Mouse (Mus musculus): Measurements from ENCODE around the gene Stx8. TPM values are rescaled to one million over a fixed set of nuclear protein-coding genes. Genes with fewer than 3 reads are reported as not detected.

The Stx8 gene
- polyA plus RNA-seq, 1 experiment from 2014 or later: 71.0 TPM

- ATAC-seq (ENCODE audit: low FRiP score, low TSS enrichment): no peak
- Histone ChIP-seq H3K4me3 (ENCODE audit: low read depth, low read length) (no peak overlapping the region), H3K4me1 (replicated peaks; ENCODE audit: control insufficient read depth, insufficient read depth) (no peaks in the 10 kb centered on the region; the same call in 1 of the 2 replicates), H3K27ac (replicated peaks) (no peak overlapping the region), H3K9ac (ENCODE audit: low read length) (no peak overlapping the region), H3K27me3 (ENCODE audit: control insufficient read depth, insufficient read depth, low read length) (no peaks in the 10 kb centered on the region), H3K4me2 (replicated peaks; ENCODE audit: low read depth) (no peak overlapping the region), H3K36me3 (ENCODE audit: control insufficient read depth, insufficient read depth, low read length) (no peaks in the 10 kb centered on the region; the same call in 1 of the 2 replicates), H3K9me3 (ENCODE audit: control insufficient read depth, low read length) (no peaks in the 10 kb centered on the region)
- DNase-seq (ENCODE audit: low spot score): no peak
- 40% methylated on average over 6 of the region's 6 CpGs for WGBS
- TF ChIP-seq CTCF (IDR thresholded peaks at IDR 0.05; ENCODE audit: low read depth) (peak; percentile 32), EP300 (optimal IDR thresholded peaks at IDR 0.05) (no peak)
Measured at GRCm38 (mm10) chr11:68007645-68008044, 41.7 kb downstream of the Stx8 start.

GRCm38 (mm10) chr11:68009377-68009776 lies 43.4 kb downstream of the Stx8 start:
- Histone ChIP-seq H3K27ac (replicated peaks) (no peak overlapping the region), H3K9ac (ENCODE audit: low read length) (no peak overlapping the region), H3K36me3 (ENCODE audit: control insufficient read depth, insufficient read depth, low read length) (no peaks in the 10 kb centered on the region; the same call in 1 of the 2 replicates), H3K9me3 (ENCODE audit: control insufficient read depth, low read length) (no peaks in the 10 kb centered on the region), H3K4me1 (replicated peaks; ENCODE audit: control insufficient read depth, insufficient read depth) (no peaks in the 10 kb centered on the region; the same call in 1 of the 2 replicates), H3K4me2 (replicated peaks; ENCODE audit: low read depth) (no peak overlapping the region), H3K27me3 (ENCODE audit: control insufficient read depth, insufficient read depth, low read length) (no peaks in the 10 kb centered on the region), H3K4me3 (ENCODE audit: low read depth, low read length) (no peak overlapping the region)
- DNase-seq (ENCODE audit: low spot score) (no peak), ATAC-seq (ENCODE audit: low FRiP score, low TSS enrichment) (no peak)
- WGBS: 52% methylated on average over 5 of the region's 5 CpGs
- TF ChIP-seq EP300 (optimal IDR thresholded peaks at IDR 0.05): no peak
- no peak for TF ChIP-seq CTCF (IDR thresholded peaks at IDR 0.05; ENCODE audit: low read depth)

GRCm38 (mm10) chr11:68012207-68012606 lies 46.2 kb downstream of the Stx8 start:
- DNase-seq (ENCODE audit: low spot score): no peak
- 77% methylated on average over 7 of the region's 7 CpGs for WGBS
- Histone ChIP-seq H3K27ac (replicated peaks) (no peak overlapping the region), H3K36me3 (ENCODE audit: control insufficient read depth, insufficient read depth, low read length) (no peaks in the 10 kb centered on the region; the same call in 1 of the 2 replicates), H3K4me1 (replicated peaks; ENCODE audit: control insufficient read depth, insufficient read depth) (no peaks in the 10 kb centered on the region), H3K4me3 (ENCODE audit: low read depth, low read length) (no peak overlapping the region), H3K27me3 (ENCODE audit: control insufficient read depth, insufficient read depth, low read length) (no peaks in the 10 kb centered on the region), H3K4me2 (replicated peaks; ENCODE audit: low read depth) (no peak overlapping the region), H3K9me3 (ENCODE audit: control insufficient read depth, low read length) (no peaks in the 10 kb centered on the region), H3K9ac (ENCODE audit: low read length) (no peak overlapping the region)
- no peak for TF ChIP-seq CTCF (IDR thresholded peaks at IDR 0.05; ENCODE audit: low read depth)
- no peak for TF ChIP-seq EP300 (optimal IDR thresholded peaks at IDR 0.05)
- no peak for ATAC-seq (ENCODE audit: low FRiP score, low TSS enrichment)

- no peak for ATAC-seq (ENCODE audit: low FRiP score, low TSS enrichment)
- TF ChIP-seq EP300 (optimal IDR thresholded peaks at IDR 0.05) (no peak), CTCF (IDR thresholded peaks at IDR 0.05; ENCODE audit: low read depth) (no peak)
- Histone ChIP-seq H3K4me2 (replicated peaks; ENCODE audit: low read depth) (no peak overlapping the region), H3K4me3 (ENCODE audit: low read depth, low read length) (no peak overlapping the region), H3K27me3 (ENCODE audit: control insufficient read depth, insufficient read depth, low read length) (no peaks in the 10 kb centered on the region), H3K27ac (replicated peaks) (no peak overlapping the region), H3K9me3 (ENCODE audit: control insufficient read depth, low read length) (no peaks in the 10 kb centered on the region), H3K9ac (ENCODE audit: low read length) (no peak overlapping the region), H3K4me1 (replicated peaks; ENCODE audit: control insufficient read depth, insufficient read depth) (no peaks in the 10 kb centered on the region), H3K36me3 (ENCODE audit: control insufficient read depth, insufficient read depth, low read length) (no peaks in the 10 kb centered on the region)
- DNase-seq (ENCODE audit: low spot score): no peak
- WGBS: 69% methylated on average over 8 of the region's 8 CpGs
Measured at GRCm38 (mm10) chr11:68018191-68018590, 52.2 kb downstream of the Stx8 start.

- H3K9ac ChIP-seq (ENCODE audit: low read length): no peak overlapping the region
- H3K27ac ChIP-seq (replicated peaks): no peak overlapping the region
- no peak for TF ChIP-seq CTCF (IDR thresholded peaks at IDR 0.05; ENCODE audit: low read depth)
- TF ChIP-seq EP300 (optimal IDR thresholded peaks at IDR 0.05): no peak
- DNase-seq (ENCODE audit: low spot score) (no peak), ATAC-seq (ENCODE audit: low FRiP score, low TSS enrichment) (no peak)
- H3K9me3 ChIP-seq (ENCODE audit: control insufficient read depth, low read length): no peaks in the 10 kb centered on the region
- no peak overlapping the region for H3K4me2 ChIP-seq (replicated peaks; ENCODE audit: low read depth)
- H3K36me3 ChIP-seq (ENCODE audit: control insufficient read depth, insufficient read depth, low read length): no peaks in the 10 kb centered on the region
- H3K4me1 ChIP-seq (replicated peaks; ENCODE audit: control insufficient read depth, insufficient read depth): no peaks in the 10 kb centered on the region
- no peak overlapping the region for H3K4me3 ChIP-seq (ENCODE audit: low read depth, low read length)
- H3K27me3 ChIP-seq (ENCODE audit: control insufficient read depth, insufficient read depth, low read length): no peaks in the 10 kb centered on the region
- WGBS: 55% methylated on average over 11 of the region's 11 CpGs
Measured at GRCm38 (mm10) chr11:68019156-68019555, 53.2 kb downstream of the Stx8 start.

- H3K27ac ChIP-seq (replicated peaks): no peak overlapping the region
- no peak overlapping the region for H3K9ac ChIP-seq (ENCODE audit: low read length)
- DNase-seq (ENCODE audit: low spot score) (no peak), ATAC-seq (ENCODE audit: low FRiP score, low TSS enrichment) (no peak)
- H3K4me3 ChIP-seq (ENCODE audit: low read depth, low read length): no peak overlapping the region
- TF ChIP-seq CTCF (IDR thresholded peaks at IDR 0.05; ENCODE audit: low read depth) (no peak), EP300 (optimal IDR thresholded peaks at IDR 0.05) (no peak)
- H3K9me3 ChIP-seq (ENCODE audit: control insufficient read depth, low read length): no peaks in the 10 kb centered on the region
- no peaks in the 10 kb centered on the region for H3K36me3 ChIP-seq (ENCODE audit: control insufficient read depth, insufficient read depth, low read length)
- no peak overlapping the region for H3K4me2 ChIP-seq (replicated peaks; ENCODE audit: low read depth)
- H3K4me1 ChIP-seq (replicated peaks; ENCODE audit: control insufficient read depth, insufficient read depth): no peaks in the 10 kb centered on the region
- 90% methylated on average over 7 of the region's 7 CpGs for WGBS
- no peaks in the 10 kb centered on the region for H3K27me3 ChIP-seq (ENCODE audit: control insufficient read depth, insufficient read depth, low read length)
Measured at GRCm38 (mm10) chr11:68021976-68022375, 56.0 kb downstream of the Stx8 start.

Measured in stomach, postnatal 0 days (tissue).